Mouse (Mus musculus) gastrocnemius, postnatal 14 days (tissue): ENCODE measurements around the gene Pex11b. TPM values are rescaled to one million over a fixed set of nuclear protein-coding genes. Genes with fewer than 3 reads are reported as not detected.

ENCODE experiments used
- DNase-seq: peaks from one replicate; pipeline ENCODE4 v3.0.0; 2021; ENCODE audit warnings: mixed read lengths
- intact Hi-C: fragments of 180-260 bp; cut with DNase I; formaldehyde crosslinking; loops from one replicate; pipeline ENCODE4 v1.15.1; 2025; ENCODE audit warnings: low total_unique reads
- long read RNA-seq, 2 experiments: library from polyadenylated mRNA; stranded (forward); transcript quantifications; one replicate each; pipeline ENCODE4 v2.0.0; 2021
- total RNA-seq, 2 experiments: library from RNA; stranded (reverse); gene quantifications; 2 replicates each; pipeline ENCODE4 v1.2.3; 2021

Gene Pex11b
- total RNA-seq, result 10 to 100 TPM; 22.3 to 22.4 TPM
- long read RNA-seq, experiment 1, transcript Pex11b-202 (4 exons, 2,424 nt), result major isoform, 25 of 50 reads
- long read RNA-seq, experiment 1, transcript Pex11b-201 (5 exons, 1,122 nt), result minor isoform, 15 of 50 reads
- long read RNA-seq, experiment 1, partial matches to known transcripts, result 4 of 50 reads
- long read RNA-seq, experiment 1, other reads (novel, unspliced or antisense), result 3 of 50 reads
- long read RNA-seq, experiment 2, transcript Pex11b-202 (4 exons, 2,424 nt), result major isoform, 27 of 46 reads
- long read RNA-seq, experiment 2, transcript Pex11b-201 (5 exons, 1,122 nt), result minor isoform, 12 of 46 reads
- long read RNA-seq, experiment 2, partial matches to known transcripts, result 5 of 46 reads
- long read RNA-seq, experiment 2, other reads (novel, unspliced or antisense), result 0 of 46 reads

GRCm38 (mm10) chr3:96634928-96635879 is at the start of gene Pex11b, which contains the start of gene Gm42957:
Gene Pex11b (plus strand): TSS chr3:96635376.
Gene Gm42957 (plus strand): TSS chr3:96635474.
- intact Hi-C loops, result loop anchor here (5.0 kb wide), 2 partner anchors 38 to 48 kb away; partner anchors contain the start of gene Ankrd34a
- peak; percentile 88 for DNase-seq

GRCm38 (mm10) chr3:96590657-96591056 is 44.5 kb upstream of the Pex11b start:
- no peak for DNase-seq
- intact Hi-C loops, result no loop called here

GRCm38 (mm10) chr3:96593374-96593773 is 41.8 kb upstream of the Pex11b start:
- DNase-seq, result no peak
- intact Hi-C loops, result no loop called here

- intact Hi-C loops, result no loop called here
- peak; percentile 94 for DNase-seq
Measured at GRCm38 (mm10) chr3:96593790-96594560, 41.2 kb upstream of the Pex11b start, which contains the start of gene Polr3gl. Gene Polr3gl (minus strand): TSS chr3:96594181.

DNA sequence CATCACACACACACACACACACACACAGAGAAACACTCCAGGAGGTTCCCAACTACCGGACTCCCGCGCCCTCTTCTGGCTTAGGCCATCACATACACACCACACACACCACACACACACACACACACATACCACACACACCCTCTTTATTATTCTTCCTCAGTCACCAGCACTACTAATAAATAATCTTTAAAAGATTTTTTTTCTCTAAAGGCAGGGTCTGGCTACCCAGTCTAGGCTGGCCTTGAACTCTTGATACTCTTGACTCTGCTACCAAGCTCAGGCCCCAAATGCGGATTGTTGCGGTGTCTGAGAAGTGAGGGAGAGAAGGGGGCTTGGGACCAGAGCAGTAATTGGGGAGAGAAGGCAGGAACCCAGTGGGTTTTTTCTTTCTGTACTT is 40.3 kb upstream of the Pex11b start:
- intact Hi-C loops, result loop anchor here (5.0 kb wide), 1 partner anchor 37 kb away; no protein-coding TSS in a partner anchor
- no peak for DNase-seq

DNA sequence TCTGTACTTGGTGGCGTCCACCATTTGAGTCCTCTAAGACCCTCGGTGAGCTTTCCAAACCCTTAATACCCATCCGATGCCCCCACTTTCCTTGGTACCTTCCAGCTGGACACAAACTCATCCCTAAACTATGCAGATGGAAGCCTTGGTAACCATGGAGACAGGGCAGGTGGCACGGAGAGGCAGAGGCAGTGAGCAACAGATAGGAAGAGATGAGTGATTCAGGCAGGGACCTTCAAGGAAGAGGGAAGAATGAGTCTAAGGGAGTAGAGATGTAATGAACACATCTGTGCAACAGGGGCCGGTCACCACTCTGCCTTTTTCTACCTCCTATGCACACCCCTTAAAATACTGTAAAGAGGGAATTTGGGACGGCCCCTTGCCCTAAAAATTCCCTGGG is 39.5 kb upstream of the Pex11b start:
- intact Hi-C loops, result loop anchor here (5.0 kb wide), 1 partner anchor 37 kb away; no protein-coding TSS in a partner anchor
- no peak for DNase-seq

- intact Hi-C loops, result loop anchor here (5.0 kb wide), 1 partner anchor 36 kb away; no protein-coding TSS in a partner anchor
- peak; percentile 63 for DNase-seq
Measured at GRCm38 (mm10) chr3:96596228-96596707, 38.9 kb upstream of the Pex11b start, which contains the start of gene Ankrd34a. Gene Ankrd34a (plus strand): TSS chr3:96596636.

GRCm38 (mm10) chr3:96596855-96597254 is 38.3 kb upstream of the Pex11b start:
- intact Hi-C loops, result loop anchor here (5.0 kb wide), 1 partner anchor 35 kb away; no protein-coding TSS in a partner anchor
- DNase-seq, result no peak

- DNase-seq, result peak; percentile 20
Measured at GRCm38 (mm10) chr3:96597435-96597891, 37.7 kb upstream of the Pex11b start.

GRCm38 (mm10) chr3:96598156-96599068 is 36.8 kb upstream of the Pex11b start:
- DNase-seq, result peak; percentile 75
- intact Hi-C loops, result loop anchor here (5.0 kb wide), 1 partner anchor 34 kb away; no protein-coding TSS in a partner anchor

More at GRCm38 (mm10) chr3:96597435-96597891, 37.7 kb upstream of the Pex11b start:
- intact Hi-C loops, result loop anchor here (5.0 kb wide), 1 partner anchor 35 kb away; no protein-coding TSS in a partner anchor

DNA sequence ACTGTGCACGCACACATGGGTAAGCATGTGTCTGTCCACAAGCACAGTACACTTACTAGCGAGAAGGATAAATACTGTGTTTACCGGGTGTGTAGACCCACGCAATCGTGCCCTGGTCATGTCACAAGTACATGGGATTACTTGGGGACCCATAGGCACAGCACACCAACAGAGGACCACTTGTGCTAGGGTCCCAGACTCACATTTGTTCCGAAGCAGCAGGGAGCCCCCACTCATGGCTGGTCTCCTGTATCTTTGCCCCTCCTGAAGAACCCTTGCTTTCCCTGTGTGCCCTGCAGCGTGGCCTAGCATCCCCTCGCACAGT is 36.1 kb upstream of the Pex11b start:
- intact Hi-C loops, result loop anchor here (5.0 kb wide), 1 partner anchor 33 kb away; no protein-coding TSS in a partner anchor
- DNase-seq, result no peak

DNA sequence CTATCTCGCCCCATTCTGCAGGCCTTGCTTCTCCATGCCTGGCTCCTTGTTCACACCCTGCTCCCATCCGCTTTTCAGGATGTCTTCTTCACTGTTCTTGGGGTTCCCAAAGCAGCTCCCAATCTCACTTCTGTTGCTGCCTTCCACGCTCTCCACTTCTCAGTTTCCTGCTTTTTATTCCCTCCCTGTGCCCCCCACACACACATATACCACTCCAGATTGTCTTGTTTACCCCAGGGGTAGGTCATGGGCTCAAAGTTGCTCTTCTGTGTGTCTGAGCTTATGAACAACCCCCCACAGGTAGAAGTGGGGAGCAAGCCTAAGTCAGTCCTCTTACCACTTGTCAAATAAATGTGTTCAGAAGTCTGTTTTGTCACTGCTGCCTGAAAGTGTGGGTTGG is 35.8 kb upstream of the Pex11b start:
- intact Hi-C loops, result loop anchor here (5.0 kb wide), 1 partner anchor 33 kb away; no protein-coding TSS in a partner anchor
- no peak for DNase-seq

GRCm38 (mm10) chr3:96600639-96601250 is 34.4 kb upstream of the Pex11b start, which contains the start of gene Lix1l:
Gene Lix1l (plus strand): TSS chr3:96601149.
- peak; percentile 95 for DNase-seq
- intact Hi-C loops, result no loop called here

DNA sequence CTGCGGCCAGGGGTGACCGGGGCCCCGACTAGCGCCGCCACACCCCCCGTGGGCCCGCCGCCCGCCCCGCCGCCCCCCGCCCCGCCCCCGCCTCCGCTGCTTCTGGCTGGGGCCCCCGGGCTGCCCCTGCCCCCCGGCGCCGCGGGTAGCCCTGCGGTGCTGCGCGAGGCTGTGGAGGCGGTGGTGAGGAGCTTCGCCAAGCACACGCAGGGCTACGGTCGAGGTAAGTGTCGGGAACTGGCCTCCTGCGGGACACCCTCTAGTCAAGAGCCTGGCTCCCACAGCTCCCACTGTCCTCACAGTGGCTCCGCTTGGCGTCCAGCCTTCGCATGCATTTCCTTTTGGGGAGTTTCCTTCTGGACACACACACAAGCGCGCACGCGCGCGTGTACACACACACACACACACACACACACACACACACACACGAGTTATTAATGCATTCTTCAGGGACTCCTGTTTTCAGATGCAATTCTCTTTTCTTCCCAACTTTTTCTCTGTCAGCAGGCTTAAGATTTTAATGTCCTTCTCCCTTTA is 33.9 kb upstream of the Pex11b start:
- DNase-seq, result peak; percentile 80
- intact Hi-C loops, result no loop called here

DNA sequence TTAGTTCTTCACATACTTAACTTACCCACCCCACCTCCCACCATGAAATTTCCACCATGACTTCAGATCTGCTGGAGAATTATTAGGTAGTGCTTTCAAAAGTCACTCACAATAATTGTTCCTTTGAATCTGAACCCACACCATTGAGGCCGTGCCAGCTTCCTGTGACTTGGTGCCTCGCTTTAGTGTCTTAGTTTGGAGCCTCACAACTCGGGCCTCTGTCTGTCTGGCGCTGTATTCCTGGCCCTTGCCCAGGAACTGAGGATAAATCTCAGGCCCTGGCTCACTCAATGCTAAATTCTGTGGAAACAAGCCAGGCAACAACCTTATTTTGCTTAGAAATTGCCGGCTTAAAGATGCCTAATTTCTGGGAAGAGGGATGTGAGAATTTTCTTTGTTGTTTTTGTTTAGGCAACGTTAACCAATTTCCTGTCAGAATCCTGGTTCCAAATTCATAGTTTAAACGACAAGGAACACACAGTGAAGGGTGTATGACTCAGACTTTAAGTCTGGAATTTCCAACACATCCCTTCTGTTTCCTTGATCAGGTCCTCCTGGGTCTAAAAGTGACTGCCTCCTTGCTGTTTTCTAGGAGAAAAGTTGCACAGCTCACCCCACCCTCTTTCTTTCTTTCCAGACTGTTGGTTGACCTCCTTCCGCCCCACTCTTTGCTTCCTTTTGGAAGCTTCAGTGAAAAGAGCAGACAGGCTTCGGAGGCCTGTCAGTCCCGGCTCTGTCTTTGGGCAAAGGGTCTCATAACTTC is 33.1 kb upstream of the Pex11b start:
- peak; percentile 45 for DNase-seq

DNA sequence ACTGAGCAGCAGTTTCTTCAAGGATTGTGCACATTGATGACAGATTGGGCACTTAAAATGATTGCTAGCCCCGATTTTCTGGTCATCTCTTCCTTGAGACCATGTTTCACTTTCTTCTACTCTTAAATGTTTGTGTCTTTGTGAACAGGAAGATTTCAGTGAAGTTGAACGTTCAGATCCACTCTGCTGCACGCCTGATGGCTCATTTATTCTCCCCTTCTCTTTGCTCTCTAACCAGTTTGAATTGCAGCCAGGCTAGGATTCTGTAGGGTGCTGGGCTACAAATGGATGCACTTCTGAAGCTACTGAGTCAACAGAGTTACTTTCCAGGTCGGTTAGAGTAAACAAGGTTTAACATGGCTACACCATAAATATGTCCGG is 32.5 kb upstream of the Pex11b start:
- intact Hi-C loops, result no loop called here
- DNase-seq, result no peak

More for the DNA sequence above, 33.1 kb upstream of the Pex11b start:
- intact Hi-C loops, result no loop called here
